ENCODE assay signal across 17 mouse cellular contexts in the genomic region with DNA sequence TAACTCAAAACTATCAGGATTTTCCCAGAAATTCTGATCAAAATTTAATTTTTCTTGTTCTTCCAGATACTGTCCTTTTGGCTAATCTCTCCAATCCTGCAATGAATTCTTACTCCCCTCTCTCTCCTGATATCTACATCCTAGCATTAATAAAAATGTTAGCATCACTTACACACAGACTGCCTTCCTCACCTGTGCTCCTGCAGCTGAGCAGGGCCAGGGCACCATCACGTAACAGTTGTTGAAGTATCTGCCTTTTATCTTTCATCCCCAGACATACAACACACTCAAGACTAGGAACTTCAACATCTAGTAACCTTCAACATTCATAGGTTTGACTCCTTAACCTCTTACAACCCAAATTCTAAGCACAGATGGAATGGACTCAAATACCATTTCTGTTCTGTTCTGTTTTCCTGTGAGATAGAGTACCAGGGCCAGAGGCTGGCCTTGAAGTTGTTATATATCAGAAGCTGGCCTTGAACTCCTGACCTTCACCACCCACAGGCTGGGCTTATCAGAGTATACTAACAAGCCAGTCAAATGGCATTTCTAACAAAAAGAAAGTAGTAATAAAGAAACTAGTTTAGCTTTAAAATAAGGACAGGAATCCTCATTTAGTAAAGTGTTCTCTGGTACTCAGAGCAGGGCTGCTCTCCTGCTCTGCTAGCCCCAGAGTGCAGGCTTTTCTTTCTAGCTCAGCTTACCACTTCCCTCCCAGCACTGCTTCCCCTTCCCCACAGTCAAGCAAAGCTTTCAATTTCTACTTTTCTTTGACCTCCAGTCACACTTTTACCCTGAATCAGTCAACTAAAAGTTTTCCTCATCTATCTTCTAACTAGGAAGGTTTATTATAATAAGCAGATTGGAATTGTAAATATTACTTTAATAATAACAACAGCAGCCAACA. TPM values are rescaled to one million over a fixed set of nuclear protein-coding genes. Genes with fewer than 3 reads are reported as not detected.
A peak's percentile ranks its signal among the peaks of the same experiment; 100 is the strongest.
DNase-seq lines count a peak whose midpoint lies in the region; ATAC-seq and TF ChIP-seq lines count a peak whose summit lies in the region.
"Had no signal": no experiment of that assay in that cellular context is flagged by ENCODE, and none has a peak within 500 bp of the region (broad histone marks: within the 10 kb centered on the region; RNA-seq: fewer than 3 reads in every experiment).

No protein-coding gene starts in this region.

- no peaks in the 10 kb centered on the region for H3K27me3 ChIP-seq in MEL (ENCODE audit: control insufficient read depth in 1 of 2, insufficient read depth in 2 of 2, low read length in 2 of 2)
- no peaks in the 10 kb centered on the region for H3K27me3 ChIP-seq in hindbrain, embryonic 14.5 days (ENCODE audit: control insufficient read depth, insufficient read depth, low read length)
- H3K27me3 ChIP-seq: hindbrain, embryonic 13.5 days; limb, embryonic 12.5 days had no signal

- TF ChIP-seq RAD21 in MEL (IDR thresholded peaks at IDR 0.05; ENCODE audit: low read depth, low read length): no peak

- TF ChIP-seq EP300 in MEL (IDR thresholded peaks at IDR 0.05; ENCODE audit: low read depth in 1 of 2, low read length in 2 of 2): no peak

- no peaks in the 10 kb centered on the region for H3K9me3 ChIP-seq in MEL (replicated peaks; ENCODE audit: insufficient read depth, low read length)
- H3K9me3 ChIP-seq in hindbrain, embryonic 14.5 days (ENCODE audit: control insufficient read depth, low read length): no peaks in the 10 kb centered on the region
- H3K9me3 ChIP-seq: hindbrain, embryonic 13.5 days; limb, embryonic 12.5 days had no signal

- H3K9ac ChIP-seq in MEL (ENCODE audit: control insufficient read depth, low read depth, low read length, poor library complexity, severe bottlenecking): no peak overlapping the region
- no peak overlapping the region for H3K9ac ChIP-seq in hindbrain, embryonic 14.5 days
- H3K9ac ChIP-seq: hindbrain, embryonic 13.5 days; limb, embryonic 12.5 days had no signal

- no peak for TF ChIP-seq CTCF in MEL (IDR thresholded peaks at IDR 0.05 in 2 of 3, conservative IDR thresholded peaks at IDR 0.05 in 1 of 3; ENCODE audit: control insufficient read depth in 1 of 3, insufficient read depth in 1 of 3, low read depth in 2 of 3, low read length in 3 of 3, poor library complexity in 1 of 3, severe bottlenecking in 1 of 3)

- no peak overlapping the region for H3K4me2 ChIP-seq in hindbrain, embryonic 14.5 days (replicated peaks)
- H3K4me2 ChIP-seq: limb, embryonic 12.5 days; midbrain, embryonic 11.5 days had no signal

- H3K27ac ChIP-seq in MEL (ENCODE audit: control insufficient read depth, low read depth, low read length) (no peak overlapping the region), macrophage (peak overlapping the region; percentile 31)
- no peak overlapping the region for H3K27ac ChIP-seq in hindbrain, embryonic 14.5 days
- H3K27ac ChIP-seq: hindbrain, embryonic 13.5 days; limb, embryonic 12.5 days; stomach, postnatal 0 days had no signal

- WGBS in macrophage (ENCODE audit: missing documents): 91% methylated on average over 1 of the region's 1 CpGs
- 76% methylated on average over 1 of the region's 1 CpGs for WGBS in hindbrain, embryonic 14.5 days

- TF ChIP-seq POLR2A in MEL (IDR thresholded peaks at IDR 0.05; ENCODE audit: control insufficient read depth in 1 of 2, insufficient read depth in 1 of 2, low read depth in 1 of 2, low read length in 2 of 2, poor library complexity in 1 of 2): no peak

- H3K4me1 ChIP-seq in MEL (ENCODE audit: control insufficient read depth in 1 of 2, insufficient read depth in 2 of 2, low read length in 2 of 2): peaks cover 7 to 14% of the 10 kb centered on the region in 2 experiments
- H3K4me1 ChIP-seq in hindbrain, embryonic 14.5 days (replicated peaks; ENCODE audit: control insufficient read depth, insufficient read depth, low read length): peaks cover 37% of the 10 kb centered on the region

- H3K79me2 ChIP-seq in MEL (ENCODE audit: control insufficient read depth, insufficient read depth, low read length, poor library complexity) (peaks cover 30% of the 10 kb centered on the region), macrophage (ENCODE audit: inconsistent target) (peaks cover 93% of the 10 kb centered on the region)

- peak; percentile 32 to 35 for DNase-seq in spleen, postnatal 36 days (ENCODE audit: low spot score in 2 of 2)
- no peak for DNase-seq in spleen, adult 18-20 months
- DNase-seq in MEL (ENCODE audit: low read depth, low spot score): peak; percentile 32
- DNase-seq in adrenal gland, postnatal 36 days: peak; percentile 37 to 54
- no peak for DNase-seq in urinary bladder, postnatal 25 days (ENCODE audit: low spot score)
- DNase-seq in hindbrain, embryonic 14.5 days (ENCODE audit: low spot score): no peak
- DNase-seq: cerebellum, adult 8-10 months; gastrocnemius, postnatal 14 days; kidney, adult 2 months; lung, postnatal 10 days had no signal

- H3K36me3 ChIP-seq in MEL (ENCODE audit: control insufficient read depth in 1 of 2, insufficient read depth in 2 of 2, low read length in 2 of 2) (peaks cover 0 to 24% of the 10 kb centered on the region in 2 experiments; a peak in 2 of 4 replicates), macrophage (ENCODE audit: inconsistent target) (no peaks in the 10 kb centered on the region)
- no peaks in the 10 kb centered on the region for H3K36me3 ChIP-seq in hindbrain, embryonic 14.5 days (replicated peaks; ENCODE audit: control insufficient read depth, insufficient read depth)
- H3K36me3 ChIP-seq: hindbrain, embryonic 13.5 days; limb, embryonic 12.5 days had no signal

- no peak overlapping the region for H3K4me3 ChIP-seq in MEL (ENCODE audit: control insufficient read depth in 1 of 2, insufficient read depth in 1 of 2, low read depth in 2 of 2, low read length in 2 of 2)
- no peak overlapping the region for H3K4me3 ChIP-seq in macrophage (ENCODE audit: inconsistent target)
- H3K4me3 ChIP-seq in hindbrain, embryonic 14.5 days (replicated peaks; ENCODE audit: low read length): no peak overlapping the region
- H3K4me3 ChIP-seq: erythroblast, embryonic 14.5 days; hindbrain, embryonic 13.5 days; limb, embryonic 12.5 days; myocyte had no signal

- ATAC-seq in hindbrain, embryonic 14.5 days (ENCODE audit: low FRiP score): no peak

TF ChIP-seq in MEL, 35 proteins besides CTCF, POLR2A, EP300 and RAD21:
- TF ChIP-seq ETS1 (IDR thresholded peaks at IDR 0.05; ENCODE audit: low read depth, low read length) (no peak), TAL1 (IDR thresholded peaks at IDR 0.05; ENCODE audit: low read length) (no peak), POLR2AphosphoS2 (IDR thresholded peaks at IDR 0.05; ENCODE audit: low read length) (no peak), MAX (IDR thresholded peaks at IDR 0.05; ENCODE audit: low read length) (no peak), POLR2AphosphoS5 (IDR thresholded peaks at IDR 0.05; ENCODE audit: borderline replicate concordance, low read depth, low read length) (no peak), TCF12 (IDR thresholded peaks at IDR 0.05; ENCODE audit: low read depth, low read length) (no peak), HCFC1 (IDR thresholded peaks at IDR 0.05; ENCODE audit: low read depth, low read length) (no peak), E2F4 (IDR thresholded peaks at IDR 0.05; ENCODE audit: borderline replicate concordance, low read depth, low read length) (no peak), KAT2A (conservative IDR thresholded peaks at IDR 0.05; ENCODE audit: low read depth, low read length) (no peak), MXI1 (IDR thresholded peaks at IDR 0.05; ENCODE audit: low read depth, low read length) (no peak), NELFE (IDR thresholded peaks at IDR 0.05; ENCODE audit: low read depth, low read length) (no peak), CHD2 (IDR thresholded peaks at IDR 0.05; ENCODE audit: low read length) (no peak), ZNF384 (IDR thresholded peaks at IDR 0.05; ENCODE audit: low read depth, low read length) (no peak), ELF1 (IDR thresholded peaks at IDR 0.05; ENCODE audit: low read depth, low read length) (no peak), RCOR1 (IDR thresholded peaks at IDR 0.05; ENCODE audit: low read depth, low read length) (no peak)

RNA-seq across cellular contexts. Expression of a gene that starts 5.0 kb away (rescaled TPM):
- total RNA-seq in MEL (2012; rRNA removed): 9.1 and 11.8 TPM in 2 replicates
- polyA plus RNA-seq in MEL (2012; ENCODE audit: insufficient read depth in 1 of 2, insufficient read length in 2 of 2, low read depth in 1 of 2, low replicate concordance in 2 of 2, missing spikeins in 1 of 2) (10 to 100 TPM; 23.4 to 28.0 TPM), macrophage (2018) (27.6 to 46.3 TPM (median 44.3 TPM) in 3 replicates)
- 10 to 100 TPM; 58.2 to 63.8 TPM for total RNA-seq in adrenal gland, postnatal 36 days (2021)
- 100 to 1,000 TPM; 148 to 363 (median 241) TPM for total RNA-seq in macrophage (2018; cell fraction: chromatin; rRNA removed)
- 10 to 100 TPM; 30.9 to 68.5 (median 45.9) TPM for total RNA-seq in macrophage (2018; cell fraction: cytosol; rRNA removed)
- 100 to 1,000 TPM in 25 of 26 experiments, 10 to 100 TPM in 1; 78.0 to 176 (median 136) TPM for total RNA-seq in macrophage (2018; cell fraction: nucleus; rRNA removed)
- polyA plus RNA-seq in hindbrain, embryonic 14.5 days (2014; fragmentation: Nextera tagmentation; extraction: Ambion mirVana): 76.4 and 78.9 TPM in 2 replicates

Comparison
In these comparisons a context has a peak if more than half of its experiments do, and no peak if none do; other contexts are left out.
1. DNase-seq: peak in spleen, postnatal 36 days (2 of 2), MEL (single experiment) and adrenal gland, postnatal 36 days (2 of 2); none in spleen, adult 18-20 months (0 of 2), urinary bladder, postnatal 25 days (single experiment) and hindbrain, embryonic 14.5 days (single experiment).